In genomic region chr2:102073266-102074037, GRCm38 (mm10) we compare ENCODE assay signal across 29 mouse cellular contexts.
DNase-seq lines count a peak whose midpoint lies in the region; ATAC-seq and TF ChIP-seq lines count a peak whose summit lies in the region.
"Had no signal": no experiment of that assay in that cellular context is flagged by ENCODE, and none has a peak within 500 bp of the region (broad histone marks: within the 10 kb centered on the region; RNA-seq: fewer than 3 reads in every experiment).

No protein-coding gene starts in this region.

- DNase-seq in heart, postnatal 0 days (ENCODE audit: low spot score), result no peak
- DNase-seq in heart, adult 8-10 months (ENCODE audit: low spot score), result no peak
- peak; percentile 69 for DNase-seq in thymus, adult 2 months
- peak; percentile 78 for DNase-seq in thymus, postnatal 14 days
- DNase-seq in thymus, postnatal 4 days, result peak; percentile 61
- no peak for DNase-seq in T-cell, adult 2 months (ENCODE audit: low spot score)
- DNase-seq in forebrain, embryonic 10.5 days (ENCODE audit: extremely low spot score, low spot score), result no peak
- DNase-seq: adrenal gland, adult 2 months; adrenal gland, postnatal 14 days; B cell, adult 2 months; cerebellum, adult 11 months; cerebellum, adult 2 months; cerebellum, adult 9-11 months; cerebellum, postnatal 25 days; forebrain, postnatal 0 days; gastrocnemius, adult 2 months; gastrocnemius, postnatal 14 days; heart, adult 11 months had no signal

- H3K4me2 ChIP-seq in heart, postnatal 0 days (ENCODE audit: low read depth, low read length), result no peak overlapping the region
- H3K4me2 ChIP-seq: embryonic facial prominence, embryonic 12.5 days; embryonic facial prominence, embryonic 15.5 days; heart, embryonic 12.5 days; heart, embryonic 15.5 days; hindbrain, embryonic 13.5 days had no signal

- peak overlapping the region; percentile 16; the same call in 1 of the 2 replicates for H3K27ac ChIP-seq in heart, postnatal 0 days (ENCODE audit: low read depth)
- peak overlapping the region; percentile 97 for H3K27ac ChIP-seq in thymus, adult 2 months (ENCODE audit: control insufficient read depth, insufficient read depth, low read length)
- no peak overlapping the region for H3K27ac ChIP-seq in forebrain, embryonic 10.5 days
- H3K27ac ChIP-seq: embryonic facial prominence, embryonic 12.5 days; embryonic facial prominence, embryonic 15.5 days; gastrocnemius, adult 2 months; heart, embryonic 15.5 days; hindbrain, embryonic 10.5 days; hindbrain, embryonic 13.5 days had no signal

- H3K9me3 ChIP-seq in heart, postnatal 0 days (replicated peaks; ENCODE audit: control insufficient read depth, low read length), result no peaks in the 10 kb centered on the region
- no peaks in the 10 kb centered on the region for H3K9me3 ChIP-seq in forebrain, embryonic 10.5 days
- H3K9me3 ChIP-seq: embryonic facial prominence, embryonic 12.5 days; embryonic facial prominence, embryonic 15.5 days; G1E; heart, embryonic 12.5 days; heart, embryonic 15.5 days; hindbrain, embryonic 10.5 days; hindbrain, embryonic 13.5 days had no signal

- ATAC-seq in heart, postnatal 0 days (ENCODE audit: insufficient read depth, low read depth), result no peak
- ATAC-seq: forebrain, embryonic 14.5 days; forebrain, postnatal 0 days; hindbrain, embryonic 16.5 days; Patski had no signal

- TF ChIP-seq CTCF in heart, postnatal 0 days (IDR thresholded peaks at IDR 0.05; ENCODE audit: low read depth), result no peak
- no peak for TF ChIP-seq CTCF in thymus, adult 2 months (IDR thresholded peaks at IDR 0.05; ENCODE audit: borderline replicate concordance, control insufficient read depth, extremely low read depth, insufficient read depth, low read length, poor library complexity)

- no peak overlapping the region for H3K4me3 ChIP-seq in heart, postnatal 0 days (ENCODE audit: low read depth, low read length)
- no peak overlapping the region for H3K4me3 ChIP-seq in thymus, adult 2 months (ENCODE audit: control insufficient read depth, insufficient read depth, low read length)
- no peak overlapping the region for H3K4me3 ChIP-seq in forebrain, embryonic 10.5 days
- H3K4me3 ChIP-seq: embryonic facial prominence, embryonic 12.5 days; embryonic facial prominence, embryonic 15.5 days; gastrocnemius, adult 2 months; heart, embryonic 12.5 days; heart, embryonic 15.5 days; hindbrain, embryonic 10.5 days; hindbrain, embryonic 13.5 days had no signal

- no peak for TF ChIP-seq POLR2A in thymus, adult 2 months (IDR thresholded peaks at IDR 0.05; ENCODE audit: control insufficient read depth, extremely low read depth, insufficient read depth, low read length, poor library complexity)

- peaks cover 10% of the 10 kb centered on the region; the same call in 1 of the 2 replicates for H3K4me1 ChIP-seq in heart, postnatal 0 days (ENCODE audit: control insufficient read depth, insufficient read depth)
- peaks cover 54% of the 10 kb centered on the region for H3K4me1 ChIP-seq in thymus, adult 2 months (replicated peaks; ENCODE audit: control insufficient read depth, insufficient read depth, low read length)
- H3K4me1 ChIP-seq in forebrain, embryonic 10.5 days, result 0 out of 2 replicates have a peak, but pooled peaks cover 2% of the 10 kb centered on the region
- H3K4me1 ChIP-seq: embryonic facial prominence, embryonic 15.5 days; hindbrain, embryonic 10.5 days had no signal

- TF ChIP-seq EP300 in heart, postnatal 0 days (IDR thresholded peaks at IDR 0.05; ENCODE audit: low read depth), result no peak

- WGBS in heart, postnatal 0 days, result 87% methylated on average over 6 of the region's 6 CpGs
- WGBS in thymus, adult 2 months, result 22% methylated on average over 6 of the region's 6 CpGs
- 94% methylated on average over 6 of the region's 6 CpGs for WGBS in forebrain, embryonic 10.5 days

- no peaks in the 10 kb centered on the region for H3K36me3 ChIP-seq in heart, postnatal 0 days (replicated peaks; ENCODE audit: control insufficient read depth, insufficient read depth, low read length)
- no peaks in the 10 kb centered on the region for H3K36me3 ChIP-seq in thymus, adult 2 months (ENCODE audit: control insufficient read depth, insufficient read depth, low read length)
- H3K36me3 ChIP-seq in forebrain, embryonic 10.5 days (replicated peaks), result peaks cover 52% of the 10 kb centered on the region
- H3K36me3 ChIP-seq: G1E; heart, embryonic 15.5 days had no signal

- H3K9ac ChIP-seq in heart, postnatal 0 days (replicated peaks; ENCODE audit: low read depth, low read length), result no peak overlapping the region
- H3K9ac ChIP-seq: embryonic facial prominence, embryonic 12.5 days; embryonic facial prominence, embryonic 15.5 days; forebrain, postnatal 0 days; heart, embryonic 12.5 days; heart, embryonic 15.5 days; hindbrain, embryonic 13.5 days had no signal

- no peaks in the 10 kb centered on the region for H3K27me3 ChIP-seq in heart, postnatal 0 days (ENCODE audit: control insufficient read depth, insufficient read depth, low read length)
- no peaks in the 10 kb centered on the region for H3K27me3 ChIP-seq in thymus, adult 2 months (ENCODE audit: control insufficient read depth, insufficient read depth, low read length)
- no peaks in the 10 kb centered on the region for H3K27me3 ChIP-seq in forebrain, embryonic 10.5 days (ENCODE audit: poor library complexity, severe bottlenecking)
- H3K27me3 ChIP-seq: CH12.LX; embryonic facial prominence, embryonic 12.5 days; embryonic facial prominence, embryonic 15.5 days; heart, embryonic 12.5 days; heart, embryonic 15.5 days; hindbrain, embryonic 13.5 days; Patski had no signal

Comparison
In these comparisons a context has a peak if more than half of its experiments do, and no peak if none do; other contexts are left out.
1. DNase-seq: peak in thymus, adult 2 months (single experiment), thymus, postnatal 14 days (single experiment) and thymus, postnatal 4 days (single experiment); none in heart, postnatal 0 days (single experiment), heart, adult 8-10 months (single experiment), T-cell, adult 2 months (single experiment) and forebrain, embryonic 10.5 days (single experiment).